Mouse (Mus musculus): ENCODE measurements at regions not wholly inside any gene's neighbourhood (a gene's known extent, or its start where the extent isn't known, plus 50 kb on each side); places are given as distances from the start of the nearest gene placed in this dataset.

DNA sequence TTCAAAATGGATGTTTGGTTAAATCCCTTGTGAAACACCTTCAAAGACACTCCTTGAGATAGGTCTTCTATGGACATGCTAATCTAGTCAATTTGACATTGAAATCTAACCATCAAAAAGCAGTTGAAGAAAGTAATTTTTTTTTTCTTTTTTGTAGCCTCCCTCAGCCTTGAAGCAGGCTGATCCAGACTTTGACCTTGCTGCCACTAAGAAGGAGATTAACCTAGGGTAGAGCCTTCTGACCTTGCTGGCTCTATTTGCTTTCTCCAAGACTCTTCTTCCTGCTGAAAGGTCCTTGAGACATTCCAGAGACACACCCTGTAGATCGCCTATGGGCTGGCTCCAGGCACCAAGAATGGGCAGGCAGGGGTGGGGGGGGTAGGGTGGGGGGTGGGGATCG is 1027.5 kb downstream of the Pcdh9 start:
- TF ChIP-seq CTCF (IDR thresholded peaks at IDR 0.05; ENCODE audit: borderline replicate concordance, extremely low read depth, insufficient read depth, insufficient read length) (no peak), POLR2A (IDR thresholded peaks at IDR 0.05; ENCODE audit: borderline replicate concordance, extremely low read depth, insufficient read depth, insufficient read length, poor library complexity, severe bottlenecking) (no peak)
